Mouse (Mus musculus): Measurements from ENCODE around the gene Emg1. TPM values are rescaled to one million over a fixed set of nuclear protein-coding genes. Genes with fewer than 3 reads are reported as not detected.

The Emg1 gene
- polyA plus RNA-seq, 1 experiment from 2014 or later = 118 TPM

DNA sequence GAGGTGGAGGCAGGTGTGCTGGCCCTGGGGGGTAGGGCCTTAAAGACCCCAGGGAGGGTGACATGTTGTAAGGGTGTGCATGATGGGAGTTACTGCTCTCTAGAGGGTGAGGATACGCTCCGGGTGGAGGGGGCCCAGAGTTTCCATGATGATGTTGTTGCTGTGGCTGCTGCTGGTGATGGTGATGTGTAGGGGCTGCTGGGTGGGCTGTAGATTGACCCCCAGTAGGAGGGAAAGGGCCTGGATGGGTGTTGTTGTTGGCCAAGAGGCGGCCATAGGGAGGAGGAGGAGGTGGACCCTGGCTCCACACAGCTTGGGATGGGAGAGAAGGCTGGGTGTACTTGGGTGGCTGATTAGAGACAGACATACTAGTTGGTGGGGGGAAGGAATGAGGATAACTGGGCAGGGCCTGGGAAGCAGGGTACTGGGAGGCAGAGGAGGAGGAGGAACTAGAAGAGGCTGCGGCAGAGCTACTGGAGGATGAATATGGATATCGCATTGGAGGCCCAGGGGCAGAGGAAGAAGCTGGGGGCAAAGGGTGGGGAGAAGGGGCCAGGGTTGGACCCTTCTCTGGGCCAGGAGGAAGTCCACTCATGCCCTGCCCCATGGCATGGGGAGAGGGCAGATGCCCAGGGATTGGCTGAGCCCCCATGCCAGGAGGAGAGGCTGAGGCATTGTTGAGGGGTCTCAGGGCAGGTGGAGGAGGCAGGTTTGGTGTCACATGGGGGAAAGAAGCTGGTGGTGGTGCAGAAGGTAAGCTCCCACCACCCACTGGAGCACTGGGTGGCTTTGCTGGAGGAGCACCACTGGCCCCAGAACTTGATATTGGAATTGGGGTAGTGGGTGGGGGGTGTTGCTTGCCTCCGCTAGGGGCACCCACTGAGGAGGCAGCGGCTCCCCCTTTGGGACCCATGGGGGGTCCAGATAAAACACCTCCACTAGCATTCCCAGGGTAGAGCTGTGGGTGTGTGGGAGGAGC, 35.0 kb upstream of the Emg1 start:
- 89% methylated on average over 7 of the region's 7 CpGs for WGBS
- Histone ChIP-seq H3K9ac (peak overlapping the region; percentile 82), H3K36me3 (peaks cover 67% of the 10 kb centered on the region), H3K27ac (peak overlapping the region; percentile 92), H3K9me3 (no peaks in the 10 kb centered on the region), H3K27me3 (no peaks in the 10 kb centered on the region), H3K4me2 (peak overlapping the region; percentile 91), H3K4me1 (replicated peaks) (peaks cover 27% of the 10 kb centered on the region), H3K4me3 (0 out of 2 replicates have a peak overlapping the region, but pooled peaks have one; percentile 46)
- ATAC-seq (ENCODE audit: low FRiP score) = no peak

- Histone ChIP-seq H3K9me3 (no peaks in the 10 kb centered on the region), H3K27ac (peak overlapping the region; percentile 92), H3K27me3 (no peaks in the 10 kb centered on the region), H3K36me3 (peaks cover 67% of the 10 kb centered on the region), H3K4me3 (peak overlapping the region; percentile 46), H3K9ac (peak overlapping the region; percentile 82), H3K4me1 (replicated peaks) (peaks cover 32% of the 10 kb centered on the region), H3K4me2 (peak overlapping the region; percentile 91)
- ATAC-seq (ENCODE audit: low FRiP score) = peak; percentile 6; the same call in 1 of the 2 replicates
- WGBS = 17% methylated on average over 8 of the region's 8 CpGs
Measured at GRCm38 (mm10) chr6:124746296-124746605, 34.3 kb upstream of the Emg1 start.

GRCm38 (mm10) chr6:124745490-124746295, 33.7 kb upstream of the Emg1 start:
- Histone ChIP-seq H3K9ac (peak overlapping the region; percentile 82), H3K4me3 (peak overlapping the region; percentile 46), H3K4me2 (peak overlapping the region; percentile 91), H3K9me3 (no peaks in the 10 kb centered on the region), H3K36me3 (peaks cover 67% of the 10 kb centered on the region), H3K4me1 (replicated peaks) (peaks cover 32% of the 10 kb centered on the region), H3K27me3 (no peaks in the 10 kb centered on the region), H3K27ac (peak overlapping the region; percentile 92)
- ATAC-seq (ENCODE audit: low FRiP score) = peak; percentile 84
- WGBS = under 1% methylated on average over 85 of the region's 85 CpGs

DNA sequence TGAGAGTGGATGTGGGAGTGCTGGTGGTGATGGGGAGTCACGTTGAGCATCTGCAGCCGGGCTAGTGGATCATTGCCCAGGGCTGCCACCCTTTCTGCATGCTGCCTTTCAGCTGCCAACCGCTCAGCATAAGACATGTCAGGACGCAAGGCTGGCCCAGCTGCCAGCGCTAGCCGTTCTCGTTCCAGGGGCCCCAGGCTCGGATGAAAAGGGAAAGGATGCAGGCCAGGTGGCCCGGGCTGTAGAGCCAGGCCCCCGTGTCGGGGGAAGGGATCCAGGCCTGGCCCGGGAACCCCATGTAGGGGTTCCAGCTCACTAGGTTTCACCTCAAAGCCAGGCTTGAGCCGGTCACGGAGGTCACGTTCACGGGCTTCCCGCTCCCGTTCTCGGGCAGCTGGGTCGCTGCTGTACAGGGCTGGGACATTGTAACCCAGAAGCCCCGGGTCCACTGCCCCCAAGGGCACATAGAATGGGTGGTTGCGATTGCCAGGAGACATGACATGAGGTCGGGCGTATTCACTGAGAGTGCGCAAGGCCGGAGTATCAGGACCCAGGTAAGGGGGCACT, 32.9 kb upstream of the Emg1 start:
- peaks cover 66% of the 10 kb centered on the region for H3K36me3 ChIP-seq
- H3K27me3 ChIP-seq = no peaks in the 10 kb centered on the region
- H3K9ac ChIP-seq = peak overlapping the region; percentile 67
- peak overlapping the region; percentile 92 for H3K27ac ChIP-seq
- H3K9me3 ChIP-seq = no peaks in the 10 kb centered on the region
- ATAC-seq (ENCODE audit: low FRiP score) = no peak
- peaks cover 36% of the 10 kb centered on the region for H3K4me1 ChIP-seq (replicated peaks)
- 71% methylated on average over 26 of the region's 26 CpGs for WGBS
- peak overlapping the region; percentile 91 for H3K4me2 ChIP-seq
- peak overlapping the region; percentile 46 for H3K4me3 ChIP-seq

DNA sequence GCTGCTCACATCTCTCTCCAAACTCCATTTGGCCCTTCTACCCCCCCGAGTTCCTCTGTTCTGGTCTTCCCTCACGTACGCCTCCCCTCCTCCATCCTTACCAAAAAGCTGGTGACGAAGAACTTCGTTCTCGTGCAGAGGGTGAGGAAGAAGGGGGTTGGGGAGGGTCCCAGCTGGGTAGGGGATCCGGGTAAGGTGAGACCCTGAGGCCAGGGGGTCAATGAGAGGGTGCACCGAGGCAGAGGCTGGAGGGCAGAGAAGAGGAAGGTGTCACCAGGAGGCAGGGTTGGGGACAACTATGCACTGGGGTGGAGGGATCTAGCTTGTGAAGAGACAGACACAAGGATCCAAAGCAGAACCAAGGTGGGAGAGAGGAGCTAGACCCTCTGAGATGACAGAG, 31.7 kb upstream of the Emg1 start:
- WGBS = 94% methylated on average over 8 of the region's 8 CpGs
- Histone ChIP-seq H3K4me2 (no peak overlapping the region), H3K36me3 (peaks cover 54% of the 10 kb centered on the region)

GRCm38 (mm10) chr6:124742839-124743514, 31.0 kb upstream of the Emg1 start:
- no peak overlapping the region for H3K9ac ChIP-seq
- H3K4me1 ChIP-seq (replicated peaks) = peaks cover 54% of the 10 kb centered on the region
- H3K36me3 ChIP-seq = peaks cover 47% of the 10 kb centered on the region
- H3K27ac ChIP-seq = no peak overlapping the region
- H3K4me2 ChIP-seq = no peak overlapping the region
- 90% methylated on average over 15 of the region's 15 CpGs for WGBS
- ATAC-seq (ENCODE audit: low FRiP score) = no peak
- no peaks in the 10 kb centered on the region for H3K27me3 ChIP-seq
- no peaks in the 10 kb centered on the region for H3K9me3 ChIP-seq
- no peak overlapping the region for H3K4me3 ChIP-seq

More for the DNA sequence above, 31.7 kb upstream of the Emg1 start:
- Histone ChIP-seq H3K27ac (no peak overlapping the region), H3K9me3 (no peaks in the 10 kb centered on the region), H3K4me1 (replicated peaks) (peaks cover 48% of the 10 kb centered on the region), H3K4me3 (no peak overlapping the region), H3K9ac (no peak overlapping the region), H3K27me3 (no peaks in the 10 kb centered on the region)
- no peak for ATAC-seq (ENCODE audit: low FRiP score)

DNA sequence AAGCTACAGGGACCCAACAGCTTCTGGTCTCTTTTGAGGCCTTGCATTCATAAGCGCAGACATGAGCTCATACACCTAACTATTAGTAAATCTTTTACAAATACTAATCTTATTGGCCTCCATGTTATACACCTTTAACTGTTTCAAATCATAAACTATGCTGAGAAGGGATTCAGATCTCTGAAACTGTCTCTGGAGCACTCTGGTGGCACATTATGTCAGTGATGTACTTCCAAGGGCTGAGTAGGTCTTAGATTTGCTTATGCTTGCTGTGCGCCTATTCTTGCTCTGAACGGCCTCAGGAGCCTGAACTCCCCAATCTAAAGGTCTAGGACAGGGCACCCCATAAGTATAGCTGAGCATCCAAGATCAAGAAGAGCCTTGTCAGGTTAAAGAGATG, 29.9 kb upstream of the Emg1 start:
- Histone ChIP-seq H3K9me3 (no peaks in the 10 kb centered on the region), H3K4me3 (peak overlapping the region; percentile 70; the same call in 1 of the 2 replicates), H3K27me3 (no peaks in the 10 kb centered on the region), H3K27ac (peak overlapping the region; percentile 100), H3K4me1 (replicated peaks) (peaks cover 49% of the 10 kb centered on the region), H3K9ac (peak overlapping the region; percentile 96), H3K36me3 (peaks cover 36% of the 10 kb centered on the region), H3K4me2 (peak overlapping the region; percentile 73)
- no peak for ATAC-seq (ENCODE audit: low FRiP score)
- 72% methylated on average over 3 of the region's 3 CpGs for WGBS

DNA sequence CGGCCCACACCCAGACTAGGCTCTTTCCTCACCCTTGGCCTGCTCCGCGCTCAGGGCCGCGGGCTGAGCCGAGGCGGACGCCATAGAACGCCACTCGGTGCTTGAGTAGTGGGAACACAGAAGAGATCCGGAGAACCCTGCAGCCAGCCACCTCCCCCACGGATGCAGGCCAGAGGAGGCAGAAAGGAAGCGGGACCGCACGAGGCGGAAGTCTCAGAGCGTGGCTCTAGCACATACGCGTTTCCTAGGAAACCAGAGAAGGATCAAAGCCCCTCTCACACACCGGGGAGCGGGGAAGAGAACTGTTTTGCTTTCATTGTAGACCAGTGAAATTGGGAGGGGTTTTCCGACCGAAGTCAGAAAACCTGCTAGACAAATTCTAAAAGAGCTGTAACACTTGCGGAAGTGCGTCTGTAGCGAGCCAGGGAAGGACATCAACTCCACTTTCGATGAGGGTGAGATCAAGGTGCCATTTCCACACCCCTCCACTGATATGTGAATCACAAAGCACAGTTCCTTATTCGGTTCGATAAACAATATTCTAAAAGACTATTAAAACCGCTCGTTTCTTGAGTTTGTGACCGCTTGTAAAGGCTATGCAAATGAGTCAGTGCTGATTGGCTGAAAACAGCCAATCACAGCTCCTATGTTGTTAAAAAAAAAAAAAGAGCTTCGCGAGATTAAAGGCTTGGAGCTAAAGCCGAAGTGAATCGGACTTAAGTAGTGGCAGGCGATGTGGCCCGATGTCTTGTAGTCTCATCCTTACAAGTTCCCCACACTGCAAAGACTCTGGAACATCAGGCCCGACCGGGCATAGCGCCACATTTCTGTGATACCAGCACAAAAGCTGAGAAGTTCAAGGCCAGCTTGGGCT, 29.1 kb upstream of the Emg1 start, which contains the start of gene Grcc10:
Gene Grcc10, minus strand, starts transcription at position 487 of the 874 bp plus-strand sequence.
- Histone ChIP-seq H3K9me3 (no peaks in the 10 kb centered on the region), H3K36me3 (peaks cover 30% of the 10 kb centered on the region), H3K9ac (peak within 1 kb of the TSS; percentile 96), H3K4me1 (replicated peaks) (peaks cover 42% of the 10 kb centered on the region), H3K27ac (peak within 1 kb of the TSS; percentile 100), H3K4me3 (peak within 1 kb of the TSS; percentile 70), H3K4me2 (peak within 1 kb of the TSS; percentile 73), H3K27me3 (no peaks in the 10 kb centered on the region)
- WGBS = under 1% methylated on average over 41 of the region's 41 CpGs
- peak; percentile 79 for ATAC-seq (ENCODE audit: low FRiP score)

DNA sequence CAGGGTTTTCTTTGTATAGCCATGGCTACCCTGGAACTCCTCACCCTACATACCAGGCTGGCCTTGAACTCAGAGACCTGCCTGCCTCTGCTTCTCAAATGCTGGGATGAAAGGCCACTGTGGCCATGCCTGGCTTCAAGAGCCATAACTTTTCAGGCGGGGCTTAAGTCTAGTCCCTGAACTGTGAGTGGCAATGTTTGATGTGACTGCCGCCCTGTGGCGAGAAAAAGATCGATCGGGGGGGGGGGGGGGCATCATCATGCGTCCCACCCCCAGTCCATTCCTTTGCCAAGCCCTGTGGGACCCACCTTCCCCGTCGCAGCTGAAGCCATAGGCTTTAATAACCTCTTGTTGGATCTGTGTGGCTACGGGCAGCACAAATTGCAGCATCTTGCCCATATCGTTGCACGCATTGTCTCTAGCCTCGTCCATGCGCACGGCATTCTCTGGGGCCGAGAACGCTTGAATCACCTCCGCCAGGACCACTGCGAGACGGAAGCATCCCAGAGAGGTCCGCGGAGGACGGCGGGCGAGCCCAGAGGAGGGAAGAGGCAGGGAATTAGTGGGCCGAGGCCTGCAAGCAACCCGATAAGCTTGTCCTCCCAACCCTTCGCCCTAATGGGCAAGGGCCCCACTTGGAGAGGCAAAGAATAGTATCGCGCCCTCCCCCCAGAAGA, 28.4 kb upstream of the Emg1 start:
- under 1% methylated on average over 25 of the region's 29 CpGs for WGBS
- Histone ChIP-seq H3K4me3 (peak overlapping the region; percentile 70), H3K4me2 (peak overlapping the region; percentile 73), H3K9me3 (no peaks in the 10 kb centered on the region), H3K27me3 (no peaks in the 10 kb centered on the region), H3K9ac (peak overlapping the region; percentile 96), H3K4me1 (replicated peaks) (peaks cover 38% of the 10 kb centered on the region), H3K36me3 (peaks cover 30% of the 10 kb centered on the region), H3K27ac (peak overlapping the region; percentile 100)
- peak; percentile 33 for ATAC-seq (ENCODE audit: low FRiP score)

GRCm38 (mm10) chr6:124739231-124739796, 27.3 kb upstream of the Emg1 start:
- H3K27ac ChIP-seq = peak overlapping the region; percentile 100; the same call in 1 of the 2 replicates
- H3K36me3 ChIP-seq = peaks cover 22% of the 10 kb centered on the region
- H3K4me2 ChIP-seq = peak overlapping the region; percentile 73
- H3K9me3 ChIP-seq = no peaks in the 10 kb centered on the region
- H3K4me3 ChIP-seq = peak overlapping the region; percentile 70
- WGBS = 87% methylated on average over 10 of the region's 10 CpGs
- H3K9ac ChIP-seq = peak overlapping the region; percentile 58; the same call in 1 of the 2 replicates
- H3K4me1 ChIP-seq (replicated peaks) = peaks cover 30% of the 10 kb centered on the region
- no peak for ATAC-seq (ENCODE audit: low FRiP score)
- no peaks in the 10 kb centered on the region for H3K27me3 ChIP-seq
